Mouse (Mus musculus) c-Kit-positive CD71-positive TER-119-negative erythroid progenitor cells, embryonic 14.5 days (primary cell): ENCODE data around the gene Lgr4.

Experiments
- DNase-seq: peaks from one replicate; pipeline ENCODE4 v3.0.0-alpha.2; 2013; ENCODE audit warnings: low read depth

Gene Lgr4

GRCm38 (mm10) chr2:110019656-110020055 is 102.2 kb downstream of the Lgr4 start:
- no peak for DNase-seq

GRCm38 (mm10) chr2:110020430-110020829 is 103.0 kb downstream of the Lgr4 start:
- DNase-seq, result no peak

- DNase-seq, result no peak
Observed at GRCm38 (mm10) chr2:110036265-110036664, 118.8 kb downstream of the Lgr4 start.

- no peak for DNase-seq
Observed at GRCm38 (mm10) chr2:110036665-110037064, 119.2 kb downstream of the Lgr4 start.

- no peak for DNase-seq
Observed at GRCm38 (mm10) chr2:110037221-110037620, 119.8 kb downstream of the Lgr4 start.

GRCm38 (mm10) chr2:110038341-110038740 is 120.9 kb downstream of the Lgr4 start:
- DNase-seq, result no peak

- DNase-seq, result no peak
Observed at GRCm38 (mm10) chr2:110042861-110043760, 125.7 kb downstream of the Lgr4 start.

- DNase-seq, result no peak
Observed at GRCm38 (mm10) chr2:110058424-110058823, 141.0 kb downstream of the Lgr4 start.

- DNase-seq, result peak; percentile 3
Observed at GRCm38 (mm10) chr2:110063131-110063530, 145.7 kb downstream of the Lgr4 start.
